Mouse (Mus musculus) megakaryocyte, embryonic 14.5 days (primary cell): ENCODE results near the gene Tekt4.

Source experiments
- FLI1 ChIP-seq: IDR thresholded peaks from 2 replicates; pipeline ENCODE4 v1.6.1; 2012; ENCODE audit warnings: low read length, inconsistent platforms, mixed read lengths
- GATA1 ChIP-seq: IDR thresholded peaks from 3 replicates; pipeline ENCODE4 v1.6.1; 2012; ENCODE audit warnings: mixed read lengths, low read length, inconsistent platforms, borderline replicate concordance

DNA sequence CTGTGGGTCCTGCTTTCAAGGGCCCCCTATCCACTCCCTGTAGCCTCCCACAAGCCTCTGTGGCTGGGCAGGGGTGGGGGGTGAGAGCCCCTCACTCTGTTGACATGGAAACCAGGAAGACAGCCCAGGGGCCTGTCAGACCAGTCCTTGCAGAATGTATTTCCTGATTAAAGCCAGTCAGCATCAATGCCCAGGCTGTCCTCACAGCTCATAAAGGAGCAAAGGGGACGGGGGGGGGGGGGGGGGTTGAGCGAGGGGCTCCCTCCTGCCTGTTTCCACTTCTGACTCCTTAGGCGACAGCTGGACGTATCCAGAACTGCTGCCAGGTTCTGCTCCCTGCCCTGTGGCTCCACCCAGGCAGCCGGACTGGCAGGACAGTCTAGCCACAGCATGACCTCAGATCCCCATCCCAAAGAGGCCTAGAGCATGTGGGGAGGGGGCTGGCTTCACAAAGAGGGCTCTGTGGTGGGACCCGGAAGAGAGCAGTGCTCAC is 38.9 kb upstream of the Tekt4 start:
- TF ChIP-seq GATA1, result no peak
- TF ChIP-seq FLI1, result no peak
